Mouse (Mus musculus): ENCODE results near the gene Gzf1.

Gzf1 gene

GRCm38 (mm10) chr2:148706409-148707201 is 25.8 kb downstream of the Gzf1 start:
- no peak for DNase-seq

GRCm38 (mm10) chr2:148707202-148707530 is 26.3 kb downstream of the Gzf1 start:
- DNase-seq, result no peak

GRCm38 (mm10) chr2:148712326-148712725 is 31.5 kb downstream of the Gzf1 start:
- DNase-seq, result no peak

GRCm38 (mm10) chr2:148717072-148717471 is 36.2 kb downstream of the Gzf1 start:
- no peak for DNase-seq

GRCm38 (mm10) chr2:148719271-148719995 is 38.6 kb downstream of the Gzf1 start:
- no peak for DNase-seq

- peak; percentile 63 for DNase-seq
Observed at GRCm38 (mm10) chr2:148731614-148732326, 50.9 kb downstream of the Gzf1 start.

GRCm38 (mm10) chr2:148732327-148733000 is 51.6 kb downstream of the Gzf1 start, which contains the start of gene Napb:
Gene Napb (minus strand): TSS chr2:148732467.
- peak; percentile 95 for DNase-seq
